Mouse (Mus musculus) right cerebral cortex, postnatal 14 days (tissue): ENCODE data around the gene Cep55.

Experiments
- DNase-seq: peaks from one replicate; pipeline ENCODE4 v3.0.0; 2022

Gene Cep55

DNA sequence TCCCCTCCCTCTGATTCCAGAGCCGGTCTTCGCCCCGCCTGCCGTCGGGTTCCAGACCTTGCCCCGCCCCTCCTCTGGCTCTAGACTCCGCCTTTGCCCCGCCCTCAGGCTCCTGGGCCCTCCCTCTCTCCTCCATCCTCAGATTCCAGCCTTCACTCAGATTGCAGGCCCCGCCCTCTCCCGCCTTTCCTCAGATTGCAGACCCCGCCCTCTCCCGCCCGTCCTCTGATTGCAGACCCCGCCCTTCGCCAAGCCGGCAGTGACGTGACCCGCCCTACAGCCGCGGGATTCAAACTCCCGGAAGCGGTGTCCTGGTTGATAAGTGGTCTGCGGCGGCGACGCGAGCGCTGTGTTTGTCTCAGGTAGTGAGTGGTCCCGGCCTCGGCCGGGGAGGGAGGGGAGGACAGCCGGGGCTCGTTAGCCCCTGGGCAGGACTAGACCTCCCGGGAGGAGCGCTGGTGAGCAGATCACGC lies at the start of gene Cep55:
Gene Cep55 (plus strand): TSS at position 292 of the 473 bp plus-strand sequence.
- DNase-seq = peak; percentile 93

GRCm38 (mm10) chr19:38011379-38011778 lies 43.4 kb upstream of the Cep55 start:
- no peak for DNase-seq

DNA sequence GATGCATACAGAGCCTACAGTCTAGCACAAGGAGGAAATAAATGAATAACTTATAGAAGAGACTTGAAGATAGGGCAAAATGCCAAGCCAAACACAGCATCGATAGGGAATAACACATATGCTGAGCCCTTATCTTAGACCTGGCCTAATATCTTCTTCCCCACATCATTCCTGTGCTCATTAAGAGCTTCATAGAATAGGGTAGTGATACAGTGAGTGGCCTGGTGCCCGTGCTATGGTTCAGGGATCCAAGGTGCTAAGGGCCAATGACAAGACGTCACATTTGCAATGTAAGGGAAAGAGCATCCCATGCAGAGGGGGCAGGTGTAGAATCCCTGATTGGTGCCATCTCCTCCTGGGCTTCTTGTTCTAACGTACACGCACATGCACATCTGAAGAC lies 40.4 kb upstream of the Cep55 start:
- no peak for DNase-seq

DNA sequence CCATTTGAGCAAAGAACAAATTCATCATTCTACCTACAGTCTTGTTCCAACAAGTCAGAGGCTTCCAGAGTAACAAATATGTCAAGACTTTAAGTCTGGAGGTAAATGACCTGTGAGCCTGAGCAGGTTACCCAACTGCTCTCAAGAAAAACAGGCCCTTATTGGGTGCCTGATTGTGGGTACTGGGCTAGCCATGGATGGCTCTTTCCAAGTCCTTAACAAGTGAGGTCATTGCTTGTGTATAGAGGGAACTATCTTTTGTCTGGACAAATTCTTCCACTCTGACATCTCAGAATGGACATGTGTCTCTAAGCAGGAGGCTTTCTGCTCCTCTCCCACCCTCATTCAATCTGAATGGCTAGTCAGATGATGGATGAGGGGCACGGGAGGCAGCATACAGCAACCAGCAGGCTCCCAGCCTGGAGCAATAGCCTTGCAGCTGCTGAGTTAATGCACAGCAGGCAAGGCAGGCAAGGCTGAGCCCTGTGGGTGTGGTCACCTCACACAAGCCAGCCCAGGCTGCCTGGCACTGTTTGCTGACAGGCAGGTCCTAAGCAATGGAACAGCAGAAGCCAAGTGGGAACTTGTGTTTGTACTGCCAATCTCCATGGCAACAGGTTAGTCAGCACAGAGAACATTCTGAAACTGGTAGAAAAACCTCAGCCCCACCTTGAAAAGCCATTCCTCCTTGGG lies 39.5 kb upstream of the Cep55 start:
- DNase-seq = peak; percentile 58

DNA sequence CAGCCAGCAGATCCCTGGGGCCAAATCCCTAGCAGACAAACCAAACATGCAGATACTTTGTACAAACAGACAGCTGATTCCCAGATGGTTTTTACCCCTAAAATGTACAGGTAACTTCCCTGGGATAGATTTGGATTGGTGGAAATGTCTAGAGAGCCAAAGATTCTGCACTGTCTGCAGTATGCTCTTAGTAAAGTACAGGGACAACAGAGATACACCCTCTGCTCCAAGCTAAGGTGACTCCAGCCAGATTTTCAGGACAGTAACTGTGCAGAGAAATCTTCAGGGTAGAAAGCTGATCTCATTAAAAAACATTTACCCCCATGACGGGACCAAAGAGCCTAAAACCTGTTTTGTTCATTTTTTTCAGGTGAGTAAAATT lies 38.9 kb upstream of the Cep55 start:
- DNase-seq = no peak

DNA sequence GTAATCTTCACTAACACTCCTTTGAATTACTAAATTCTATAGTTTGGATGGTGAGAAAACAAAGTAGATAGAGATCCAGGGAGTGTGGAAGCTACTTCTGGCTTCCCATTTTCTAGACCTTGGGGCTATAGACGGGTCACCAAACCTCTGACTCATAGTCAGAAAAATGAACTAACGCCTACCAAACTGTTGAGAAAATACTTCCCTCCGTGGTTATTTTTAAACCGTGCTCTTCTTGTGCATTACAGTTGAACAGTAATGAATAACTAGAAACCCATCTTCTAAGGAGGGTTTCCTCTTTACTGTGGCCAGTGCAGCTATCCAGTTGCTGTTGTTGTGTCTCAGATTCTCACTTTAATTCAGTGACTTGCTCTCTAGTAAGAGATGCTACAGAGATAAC lies 32.1 kb upstream of the Cep55 start:
- no peak for DNase-seq

GRCm38 (mm10) chr19:38023603-38024002 lies 31.2 kb upstream of the Cep55 start:
- no peak for DNase-seq

DNA sequence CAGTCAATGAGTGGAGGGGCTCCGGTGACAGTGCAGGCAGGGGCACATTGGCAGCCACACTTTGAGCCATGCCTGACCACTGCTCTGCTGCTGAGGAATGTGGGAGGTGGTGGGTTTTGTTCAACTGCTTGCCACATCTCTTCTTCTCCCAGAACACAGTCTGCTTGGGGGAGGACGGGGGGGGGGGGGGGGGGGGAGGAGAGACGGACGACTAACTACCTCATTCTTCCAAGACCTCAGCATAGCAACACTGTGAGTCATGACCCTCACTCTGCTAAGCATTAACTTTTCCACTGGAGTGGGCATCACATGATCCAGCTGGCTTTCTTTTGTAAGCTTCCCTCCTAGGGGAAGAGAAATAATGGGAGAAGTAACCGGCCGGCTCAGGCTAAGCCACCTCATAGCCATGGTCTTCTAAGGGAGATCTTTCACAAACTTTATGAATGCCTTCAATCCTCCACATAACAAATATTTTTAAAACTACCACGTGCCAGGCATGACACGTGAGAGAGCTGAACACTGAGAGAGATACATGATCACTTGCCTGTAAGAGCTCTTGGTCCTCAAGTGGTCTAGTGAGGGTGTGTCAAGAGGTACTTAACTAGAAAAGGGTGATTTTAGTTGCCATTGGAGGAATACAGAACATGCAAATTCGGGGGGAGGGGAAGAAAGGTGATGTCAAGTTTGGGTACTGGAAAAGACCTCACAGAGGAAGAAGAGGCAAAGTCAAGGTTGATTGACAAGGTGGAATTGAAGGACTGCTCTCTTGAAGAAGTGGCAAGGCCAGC lies 29.4 kb upstream of the Cep55 start:
- DNase-seq = no peak

DNA sequence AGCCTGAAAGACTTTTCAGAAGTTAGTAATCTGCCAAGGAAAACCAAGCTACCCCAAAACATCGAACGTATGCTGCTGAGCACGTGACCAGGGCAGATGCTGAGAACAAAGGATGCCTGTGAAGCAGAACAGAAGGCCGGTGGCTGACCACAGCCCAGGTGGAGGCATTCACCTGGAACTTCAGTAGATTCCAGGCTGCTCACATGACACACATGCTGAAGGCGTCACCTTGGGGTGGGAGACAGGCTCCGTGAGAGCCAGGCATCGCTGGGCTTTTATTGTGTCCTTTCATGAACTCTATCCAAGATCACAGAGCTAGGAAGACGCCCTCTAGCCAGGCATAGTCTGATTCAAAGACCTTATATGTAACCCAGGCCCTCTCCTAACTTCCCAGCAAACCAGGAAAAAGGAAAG lies 28.6 kb upstream of the Cep55 start:
- no peak for DNase-seq

- no peak for DNase-seq
These were observed 27.4 kb upstream of the Cep55 start for GRCm38 (mm10) chr19:38027389-38027788.

DNA sequence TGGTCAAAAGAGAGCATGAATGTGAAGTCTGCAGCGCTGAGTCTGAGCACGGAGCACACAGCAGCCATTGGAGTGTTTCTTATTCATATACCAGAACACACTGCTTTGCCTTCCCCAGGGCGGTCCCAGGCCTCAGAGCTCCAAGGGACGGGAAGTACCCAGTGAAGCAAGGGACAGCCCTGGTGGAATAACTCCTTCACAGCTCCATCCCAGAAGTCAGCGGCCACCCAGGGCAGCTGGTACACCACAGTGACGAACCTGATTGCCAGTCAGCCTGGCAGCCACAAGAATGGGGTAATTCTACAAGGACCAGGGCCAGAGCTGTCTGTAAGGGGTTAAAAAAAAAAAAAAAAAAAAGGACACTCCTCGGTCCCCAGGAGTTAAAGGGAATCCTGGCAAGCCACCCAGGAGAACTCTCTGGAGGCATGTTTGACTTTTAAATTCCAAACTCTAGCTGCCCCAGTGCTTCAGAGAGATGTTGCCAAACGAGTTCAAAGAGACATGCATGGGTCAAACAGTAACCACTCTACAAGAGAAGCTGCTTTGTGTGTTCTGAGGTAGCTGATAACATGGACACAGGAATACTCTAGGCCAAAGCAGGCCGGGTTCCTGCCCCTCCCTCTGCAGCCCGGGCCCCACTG lies 26.8 kb upstream of the Cep55 start:
- DNase-seq = no peak

DNA sequence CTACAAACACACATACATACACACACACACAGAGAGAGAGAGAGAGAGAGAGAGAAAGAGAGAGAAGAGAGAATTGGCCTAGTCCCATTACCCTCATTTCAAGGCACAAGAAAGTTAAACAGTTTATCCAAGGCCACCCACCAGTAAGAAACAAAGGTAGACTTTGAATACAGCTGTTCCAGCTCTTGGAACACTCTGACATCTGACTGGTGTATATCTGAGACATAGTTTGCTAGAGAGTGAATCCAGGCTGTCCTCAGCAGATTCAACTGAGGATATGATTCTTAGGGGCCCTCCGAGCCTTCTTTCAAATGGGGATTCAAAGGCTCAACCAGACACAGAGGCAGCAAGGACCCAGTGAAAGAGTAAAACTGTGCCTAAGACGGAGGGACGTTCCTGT lies 25.5 kb upstream of the Cep55 start:
- DNase-seq = no peak

DNA sequence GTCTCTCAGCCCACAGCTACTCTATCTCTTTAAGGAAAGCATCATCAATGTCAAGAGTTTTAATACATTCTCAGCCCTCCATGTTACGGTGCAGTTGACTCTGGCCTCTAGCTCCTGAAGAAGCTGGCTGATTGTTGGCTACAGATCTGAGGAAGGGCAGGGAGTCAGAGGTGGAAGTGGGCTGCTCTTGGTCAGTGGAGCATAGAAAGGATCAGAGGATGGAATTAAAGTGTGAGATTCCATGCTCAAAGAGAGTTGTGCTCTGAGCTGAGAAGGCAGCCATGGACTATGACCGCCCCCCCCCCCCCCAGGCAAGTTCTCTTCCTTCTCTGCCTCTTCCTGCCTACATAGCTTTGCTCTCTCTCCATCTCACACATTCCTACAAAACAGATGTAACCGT lies 24.9 kb upstream of the Cep55 start:
- no peak for DNase-seq

DNA sequence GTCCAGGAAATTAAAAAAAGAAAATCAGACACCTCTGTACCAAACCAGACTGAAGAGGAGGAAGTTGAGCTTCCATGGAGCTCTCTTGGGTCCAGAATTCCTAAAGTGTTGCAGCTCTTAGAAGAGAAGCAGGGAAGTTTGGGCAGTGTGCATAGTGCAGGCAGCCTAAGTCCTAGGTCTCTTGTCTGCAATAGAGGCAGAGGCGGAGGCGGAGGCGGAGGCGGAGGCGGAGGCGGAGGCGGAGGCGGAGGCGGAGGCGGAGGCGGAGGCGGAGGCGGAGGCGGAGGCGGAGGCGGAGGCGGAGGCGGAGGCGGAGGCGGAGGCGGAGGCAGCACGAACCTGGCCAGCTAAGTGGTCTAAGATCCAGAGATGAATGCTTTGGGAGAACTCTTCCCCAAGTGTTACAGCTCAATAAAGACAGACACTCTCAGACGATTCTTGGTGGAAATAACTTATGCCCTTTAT lies 24.1 kb upstream of the Cep55 start:
- DNase-seq = peak; percentile 32

DNA sequence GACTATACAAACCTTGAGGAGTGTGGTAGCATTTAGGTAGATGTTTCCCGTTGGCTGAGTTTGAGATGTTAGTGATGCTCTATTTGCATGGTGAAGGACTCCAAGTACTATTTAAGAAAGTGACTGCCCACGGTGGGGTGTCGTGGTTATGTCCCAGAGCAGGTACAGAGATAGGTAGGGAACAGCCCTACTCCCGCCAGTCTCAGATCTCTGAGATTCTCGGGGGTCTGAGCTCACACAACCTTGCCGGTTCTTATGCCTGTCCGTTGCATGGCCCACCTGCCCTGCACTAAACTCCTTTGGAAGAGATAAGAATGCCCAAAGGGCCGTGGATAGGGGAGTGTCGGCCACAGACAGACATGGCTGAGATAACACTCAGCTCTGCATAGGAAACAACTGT lies 23.7 kb upstream of the Cep55 start:
- DNase-seq = no peak

GRCm38 (mm10) chr19:38032993-38033734 lies 21.6 kb upstream of the Cep55 start:
- DNase-seq = no peak

DNA sequence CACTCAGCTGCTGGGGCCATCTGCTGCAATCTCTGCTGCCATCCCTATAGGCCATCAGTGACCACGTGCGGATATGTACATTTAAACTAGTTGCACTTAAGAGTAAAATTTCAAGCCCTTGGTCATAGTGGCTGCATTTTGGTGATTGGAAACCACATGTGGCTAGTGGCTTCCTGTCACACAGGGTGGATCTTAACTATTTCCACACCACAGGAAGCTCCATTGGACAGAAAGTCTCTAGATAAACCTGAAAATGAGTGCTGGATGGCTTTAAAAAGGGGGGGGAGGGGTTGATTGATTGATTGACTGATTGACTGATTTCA lies 21.1 kb upstream of the Cep55 start:
- DNase-seq = no peak

DNA sequence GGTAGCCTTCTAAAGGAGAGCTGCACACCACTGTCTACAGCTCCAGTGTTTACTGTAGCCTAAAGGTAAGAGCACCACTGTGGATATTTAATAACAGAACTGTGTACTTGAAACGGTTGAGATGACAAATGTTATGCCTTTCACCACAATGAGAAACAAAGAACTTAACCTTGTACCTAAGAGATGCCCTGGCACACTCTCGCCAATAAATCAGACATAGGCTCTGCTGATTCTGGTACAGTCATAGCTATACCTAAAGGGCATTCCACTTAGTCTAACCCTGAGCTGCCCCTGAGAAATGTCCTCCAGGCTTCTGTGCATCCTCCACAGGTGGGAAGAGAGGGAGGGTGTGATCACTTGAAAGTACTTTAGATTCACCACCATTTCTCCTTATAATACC lies 20.1 kb upstream of the Cep55 start:
- no peak for DNase-seq

DNA sequence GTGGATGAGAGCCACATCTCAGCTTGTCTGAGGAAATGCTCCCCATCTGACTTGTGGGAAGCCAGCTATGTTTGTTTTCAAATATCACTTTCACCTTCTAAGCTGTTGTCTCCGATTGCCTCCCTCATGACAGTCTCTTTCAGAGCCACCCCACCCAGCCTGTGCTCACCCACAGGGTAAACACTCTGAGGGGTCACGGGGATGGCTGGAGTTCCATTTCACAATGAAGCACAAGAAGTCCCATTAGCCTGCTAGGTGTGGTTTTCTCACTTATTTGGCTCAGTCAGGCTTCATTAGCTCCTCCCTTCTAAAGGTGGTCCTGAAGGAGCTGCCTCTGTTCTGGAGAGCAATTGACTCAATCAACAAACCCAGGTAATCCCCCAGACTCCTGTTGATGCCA lies 19.0 kb upstream of the Cep55 start:
- DNase-seq = no peak

DNA sequence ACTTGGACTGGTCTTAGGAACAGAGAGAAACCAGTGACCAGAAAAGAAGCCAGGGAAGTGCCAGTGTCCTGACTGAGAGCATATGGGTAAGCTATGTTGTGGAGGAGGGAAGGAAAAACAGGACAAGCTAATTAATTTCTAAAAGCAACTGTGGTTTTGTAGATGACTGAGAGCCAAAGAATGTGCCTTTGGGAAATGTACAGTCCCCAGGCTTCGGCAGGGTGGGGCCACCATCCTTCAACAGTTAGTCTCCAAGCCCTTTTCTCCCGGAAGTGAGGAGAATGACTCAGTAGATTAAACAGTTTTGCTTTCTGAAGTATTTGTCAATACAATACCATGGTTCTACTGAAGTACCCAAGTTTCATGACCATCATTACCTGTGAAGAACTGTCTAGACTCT lies 16.5 kb upstream of the Cep55 start:
- no peak for DNase-seq

- DNase-seq = no peak
These were observed 12.5 kb upstream of the Cep55 start for GRCm38 (mm10) chr19:38042261-38042722.

DNA sequence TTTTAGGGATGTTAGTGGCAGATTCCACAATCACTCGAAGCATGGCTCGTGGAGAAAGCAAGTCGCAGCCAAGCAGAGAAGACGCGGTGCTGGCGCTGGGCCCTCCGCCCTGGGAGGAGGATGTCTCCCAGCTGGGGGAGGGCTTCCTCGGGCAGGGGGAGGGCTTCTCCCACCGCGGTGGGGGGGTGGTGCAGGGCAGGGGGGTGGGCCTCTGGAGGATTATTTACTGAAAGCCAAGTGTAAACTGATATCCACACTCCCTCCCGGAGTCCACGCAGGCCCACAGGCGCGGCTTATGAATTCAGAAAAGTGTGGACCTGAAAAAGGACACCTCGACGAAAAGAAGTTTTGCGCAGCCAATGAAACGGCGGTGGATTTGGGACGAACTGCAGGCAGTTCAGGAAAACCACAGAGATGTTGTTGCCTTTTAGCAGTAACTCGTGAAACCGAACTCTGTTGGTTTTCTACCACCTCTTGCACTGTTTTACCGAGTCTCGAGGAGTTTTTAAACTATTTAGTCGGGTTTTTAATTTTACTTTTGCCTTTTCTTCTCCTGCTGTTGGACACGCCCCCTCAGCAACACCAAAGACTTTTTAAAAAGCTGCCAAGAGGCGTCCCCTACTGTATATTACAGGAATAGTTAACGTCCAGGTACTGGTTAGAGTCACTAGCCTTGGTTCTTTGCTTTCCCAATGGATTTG lies 11.4 kb upstream of the Cep55 start, which contains the start of gene Myof:
Gene Myof (minus strand): TSS at position 297 of the 701 bp plus-strand sequence.
- peak; percentile 28 for DNase-seq
